Mouse (Mus musculus): ENCODE data around the gene Gm4969.
"Not testable (repeated sequence)": the region's sequence is repeated elsewhere in the genome, so short reads cannot be mapped to it uniquely, and the experiment has no call there.

Gm4969 gene

GRCm38 (mm10) chr7:19118028-19118771 lies at the start of gene Gm4969:
Gm4969 (minus strand) TSS chr7:19118368.
- peak in 1 of 2 experiments; percentile 31 for DNase-seq

- no peak for DNase-seq
These were observed 48.8 kb upstream of the Gm4969 start for GRCm38 (mm10) chr7:19166990-19167389.

- DNase-seq = no peak
These were observed 47.7 kb upstream of the Gm4969 start, which contains the start of gene Gipr for GRCm38 (mm10) chr7:19165656-19166423. Gipr (minus strand) TSS chr7:19166127.

GRCm38 (mm10) chr7:19164978-19165377 lies 46.8 kb upstream of the Gm4969 start:
- no peak for DNase-seq

- DNase-seq = no peak
These were observed 46.0 kb upstream of the Gm4969 start for GRCm38 (mm10) chr7:19164189-19164588.

- DNase-seq = no peak
These were observed 45.6 kb upstream of the Gm4969 start for GRCm38 (mm10) chr7:19163752-19164151.

GRCm38 (mm10) chr7:19162928-19163327 lies 44.8 kb upstream of the Gm4969 start:
- DNase-seq = no peak

GRCm38 (mm10) chr7:19160115-19160514 lies 41.9 kb upstream of the Gm4969 start:
- DNase-seq = no peak

GRCm38 (mm10) chr7:19159411-19159810 lies 41.2 kb upstream of the Gm4969 start:
- no peak for DNase-seq

- no peak for DNase-seq
These were observed 40.4 kb upstream of the Gm4969 start for GRCm38 (mm10) chr7:19158601-19159000.

- DNase-seq = peak; percentile 83 to 96
These were observed 39.1 kb upstream of the Gm4969 start for GRCm38 (mm10) chr7:19157160-19157800.

GRCm38 (mm10) chr7:19155825-19156475 lies 37.8 kb upstream of the Gm4969 start:
- no peak for DNase-seq

- no peak for DNase-seq
These were observed 36.6 kb upstream of the Gm4969 start for GRCm38 (mm10) chr7:19154796-19155195.

GRCm38 (mm10) chr7:19151121-19151520 lies 33.0 kb upstream of the Gm4969 start:
- not testable (repeated sequence) for DNase-seq

GRCm38 (mm10) chr7:19149626-19150025 lies 31.5 kb upstream of the Gm4969 start, which contains the start of gene Snrpd2:
Snrpd2 (plus strand) TSS chr7:19149722.
- peak; percentile 88 to 94 for DNase-seq

- DNase-seq = peak; percentile 95 to 96
These were observed 30.8 kb upstream of the Gm4969 start, which contains the start of gene Qpctl for GRCm38 (mm10) chr7:19148875-19149541. Qpctl (minus strand) TSS chr7:19149291.

- DNase-seq = no peak
These were observed 30.2 kb upstream of the Gm4969 start for GRCm38 (mm10) chr7:19148180-19148874.

- no peak for DNase-seq
These were observed 29.4 kb upstream of the Gm4969 start for GRCm38 (mm10) chr7:19147497-19148045.

GRCm38 (mm10) chr7:19146793-19147192 lies 28.6 kb upstream of the Gm4969 start:
- no peak for DNase-seq

- peak; percentile 35 to 63 for DNase-seq
These were observed 19.2 kb upstream of the Gm4969 start for GRCm38 (mm10) chr7:19137380-19137779.

GRCm38 (mm10) chr7:19136673-19137334 lies 18.6 kb upstream of the Gm4969 start:
- no peak for DNase-seq
